Mouse (Mus musculus) heart, adult 2 months (tissue): Measurements from ENCODE around the gene Inpp5a.

Source experiments
- CTCF ChIP-seq: fragments of 200-600 bp; IDR thresholded peaks from 2 replicates; pipeline ENCODE4 v1.8.1; 2022; ENCODE audit warnings: antibody characterized with exemption, mild to moderate bottlenecking, moderate library complexity
- EP300 ChIP-seq: fragments of 200-500 bp; IDR thresholded peaks from 2 replicates; pipeline ENCODE4 v1.6.1; 2011; ENCODE audit warnings: low read depth, low read length, control low read depth; ENCODE audit not compliant: insufficient read depth

DNA sequence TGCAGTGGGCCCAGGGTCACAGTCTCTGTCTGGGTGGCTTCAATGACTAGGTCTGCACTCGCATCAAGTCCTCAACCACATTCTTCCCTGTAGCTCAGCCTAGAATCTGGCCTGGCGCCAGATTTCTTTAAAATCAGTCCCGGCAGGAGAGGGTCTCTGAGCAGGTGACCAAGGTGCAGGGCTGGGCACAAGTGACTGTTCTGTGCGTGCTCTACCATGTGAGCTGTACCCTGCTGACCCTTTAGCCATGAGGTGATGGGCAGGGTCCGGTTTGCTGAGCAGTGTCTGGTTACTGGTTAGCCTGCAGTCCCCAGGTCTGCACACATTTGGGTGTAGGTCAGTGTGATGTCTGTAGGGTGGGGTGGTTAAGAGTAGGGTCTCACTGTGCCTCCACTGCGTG lies 106.9 kb downstream of the Inpp5a start:
- TF ChIP-seq CTCF (no peak), EP300 (no peak)
